Mouse (Mus musculus): ENCODE measurements around the gene St6galnac6. TPM values are rescaled to one million over a fixed set of nuclear protein-coding genes. Genes with fewer than 3 reads are reported as not detected.

The St6galnac6 gene
- polyA plus RNA-seq, 1 experiment from 2014 or later = 38.2 TPM

DNA sequence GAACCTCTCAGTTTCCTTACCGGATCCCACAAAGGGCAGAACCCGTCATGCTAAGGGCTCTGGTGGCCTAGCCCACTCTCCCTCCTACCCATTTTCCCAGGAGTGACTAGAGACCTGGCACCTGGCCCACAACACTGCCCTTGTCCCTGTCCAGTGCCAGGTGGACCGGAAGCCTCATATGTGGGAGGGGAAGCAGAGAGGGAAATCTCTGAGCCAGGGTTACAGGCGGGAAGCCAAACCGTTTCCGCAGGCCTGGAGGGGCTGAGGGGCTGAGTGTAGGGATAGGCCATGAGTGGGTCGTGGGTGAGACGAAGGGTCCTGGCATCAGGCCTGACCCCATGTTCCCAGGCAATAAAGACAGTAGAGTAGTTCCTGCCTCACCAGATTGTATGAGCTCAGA lies 1.0 kb upstream of the St6galnac6 start:
- TF ChIP-seq CTCF (IDR thresholded peaks at IDR 0.05) = no peak
- H3K27me3 ChIP-seq = no peaks in the 10 kb centered on the region
- no peak for ATAC-seq
- no peak for DNase-seq (ENCODE audit: low read depth, low spot score)
- ChIA-PET POLR2A (no interaction called here), CTCF (no interaction called here)
- in situ Hi-C loops (cut with MboI; ENCODE audit: low pct_unique_long_range_greater_than_20kb) = no loop called here

GRCm38 (mm10) chr2:32601417-32602065 lies 2.0 kb downstream of the St6galnac6 start:
- in situ Hi-C loops (cut with MboI; ENCODE audit: low pct_unique_long_range_greater_than_20kb) = no loop called here
- ATAC-seq (no peak), DNase-seq (ENCODE audit: low read depth, low spot score) (no peak)
- ChIA-PET CTCF (interaction anchor here (1.3 to 1.9 kb wide), 3 partner anchors 11 to 850 kb away, joined by 3 to 14 read pairs (median 7); no protein-coding TSS in a partner anchor), POLR2A (interaction anchor here (1.5 kb wide), 1 partner anchor 10 kb away, joined by 3 read pairs; no protein-coding TSS in a partner anchor)
- TF ChIP-seq CTCF (IDR thresholded peaks at IDR 0.05) = no peak
- no peaks in the 10 kb centered on the region for H3K27me3 ChIP-seq

DNA sequence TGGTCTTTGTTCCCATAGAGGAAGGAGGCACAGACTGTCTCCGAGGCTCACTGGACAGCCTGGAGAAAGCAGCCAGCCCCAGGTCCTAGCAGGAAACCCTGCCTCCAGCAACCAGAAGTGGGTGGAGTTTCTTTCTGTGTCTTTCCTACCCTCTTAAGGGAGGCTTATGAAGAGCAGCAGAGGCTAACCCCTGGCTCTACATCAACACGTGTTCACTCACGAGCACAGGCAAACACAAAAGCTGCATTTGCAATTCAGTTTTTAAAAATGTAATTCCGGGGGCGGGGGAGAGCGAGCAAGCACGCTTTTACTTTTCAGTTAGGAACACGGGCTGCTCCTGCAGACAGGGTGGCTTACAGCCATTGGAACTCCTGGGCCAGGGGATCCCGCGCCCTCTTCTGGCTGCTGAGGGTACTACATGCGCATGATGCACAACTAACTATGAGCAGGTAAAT lies 3.1 kb downstream of the St6galnac6 start:
- no peaks in the 10 kb centered on the region for H3K27me3 ChIP-seq
- no peak for TF ChIP-seq CTCF (IDR thresholded peaks at IDR 0.05)
- DNase-seq (ENCODE audit: low read depth, low spot score) = no peak
- in situ Hi-C loops (cut with MboI; ENCODE audit: low pct_unique_long_range_greater_than_20kb) = no loop called here
- no peak for ATAC-seq
- CTCF ChIA-PET = interaction anchor here (0.6 to 1.9 kb wide), 3 partner anchors 8 to 19 kb away, joined by 3 to 14 read pairs (median 7); no protein-coding TSS in a partner anchor
- POLR2A ChIA-PET = no interaction called here

DNA sequence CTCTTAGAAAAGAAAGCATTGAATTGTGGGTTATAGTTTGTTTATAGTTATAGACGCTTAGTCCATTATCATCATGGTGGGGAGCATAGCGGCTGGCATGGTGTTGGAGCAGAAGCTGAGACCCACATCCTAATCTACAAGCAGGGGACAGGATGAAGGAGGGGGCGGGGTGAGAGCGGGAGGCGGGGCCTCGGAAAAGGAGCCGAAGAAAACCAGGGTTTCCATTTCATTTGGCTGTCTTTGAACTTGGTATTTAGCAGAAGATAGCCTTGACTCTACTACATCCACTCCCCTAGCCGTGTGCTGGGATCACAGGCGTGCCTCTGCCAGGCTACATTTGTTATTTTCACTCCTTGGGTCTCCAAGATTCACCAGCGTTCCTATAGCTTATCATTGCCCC lies 5.1 kb downstream of the St6galnac6 start:
- no peak for TF ChIP-seq CTCF (IDR thresholded peaks at IDR 0.05)
- ATAC-seq (no peak), DNase-seq (ENCODE audit: low read depth, low spot score) (no peak)
- in situ Hi-C loops (cut with MboI; ENCODE audit: low pct_unique_long_range_greater_than_20kb) = no loop called here
- H3K27me3 ChIP-seq = no peaks in the 10 kb centered on the region
- ChIA-PET CTCF (no interaction called here), POLR2A (no interaction called here)

DNA sequence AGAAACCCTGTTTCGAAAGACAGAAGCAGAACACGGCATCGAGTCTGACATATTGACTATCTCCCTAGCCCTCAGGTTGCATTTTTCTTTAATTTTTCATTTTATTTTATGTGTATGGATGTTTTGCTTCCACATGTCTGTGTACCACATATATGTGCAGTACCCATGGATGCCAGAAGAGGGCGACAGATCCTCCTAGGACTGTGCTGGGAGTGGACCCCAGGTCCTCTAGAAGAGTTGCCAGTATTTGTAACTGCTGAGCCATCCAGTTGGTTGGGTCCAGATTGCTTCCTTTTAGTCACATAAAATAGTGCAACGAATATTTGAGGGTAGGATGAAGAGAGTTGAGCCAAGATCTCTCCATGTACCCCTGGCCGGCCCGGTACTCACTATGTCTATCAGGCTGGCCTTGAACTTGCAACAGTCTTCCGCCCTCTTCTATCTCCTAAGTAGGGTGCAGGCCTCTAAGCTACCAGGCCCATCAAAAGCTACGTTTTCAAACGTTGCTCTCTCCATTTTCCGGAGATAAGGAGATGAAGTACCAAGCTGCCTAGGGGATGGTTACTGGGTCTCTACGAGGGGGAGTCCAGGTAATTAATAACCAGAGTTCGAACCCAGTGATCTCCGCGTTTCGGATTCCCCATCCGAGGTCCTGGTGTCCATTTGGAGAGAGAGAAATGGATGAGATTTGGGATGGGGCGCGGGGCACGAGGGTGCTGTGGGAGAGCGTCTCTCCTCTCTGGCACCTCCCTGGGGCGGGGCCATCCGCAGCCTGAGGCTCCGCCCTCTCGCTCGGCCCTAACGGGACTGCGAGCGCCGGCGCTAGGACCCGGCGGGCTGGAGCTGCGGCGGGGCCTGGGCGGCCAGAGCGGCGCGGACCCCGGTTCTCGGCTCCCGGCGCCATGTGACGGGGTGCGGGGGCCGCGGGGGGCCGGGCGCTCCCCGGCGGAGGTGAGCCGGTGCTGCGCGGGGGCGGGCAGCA lies 6.9 kb downstream of the St6galnac6 start:
- ATAC-seq (peak; percentile 74), DNase-seq (ENCODE audit: low read depth, low spot score) (no peak)
- in situ Hi-C loops (cut with MboI; ENCODE audit: low pct_unique_long_range_greater_than_20kb) = no loop called here

GRCm38 (mm10) chr2:32607262-32607947 lies 7.9 kb downstream of the St6galnac6 start:
- peak; percentile 22 for ATAC-seq
- TF ChIP-seq CTCF (IDR thresholded peaks at IDR 0.05) = no peak
- in situ Hi-C loops (cut with MboI; ENCODE audit: low pct_unique_long_range_greater_than_20kb) = no loop called here
- H3K27me3 ChIP-seq = no peaks in the 10 kb centered on the region
- POLR2A ChIA-PET = interaction anchor here (0.9 to 1.3 kb wide), 3 partner anchors 12 to 87 kb away, joined by 3 read pairs; no protein-coding TSS in a partner anchor
- CTCF ChIA-PET = interaction anchor here (1.0 to 1.8 kb wide), 4 partner anchors 14 to 25 kb away, joined by 3 to 5 read pairs (median 4); no protein-coding TSS in a partner anchor
- no peak for DNase-seq (ENCODE audit: low read depth, low spot score)

More for the DNA sequence above, 6.9 kb downstream of the St6galnac6 start:
- no peaks in the 10 kb centered on the region for H3K27me3 ChIP-seq
- TF ChIP-seq CTCF (IDR thresholded peaks at IDR 0.05) = no peak
- POLR2A ChIA-PET = interaction anchor here (1.3 kb wide), 1 partner anchor 11 kb away, joined by 3 read pairs; no protein-coding TSS in a partner anchor
- CTCF ChIA-PET = interaction anchor here (1.2 to 1.8 kb wide), 2 partner anchors 13 to 23 kb away, joined by 3 to 4 read pairs; no protein-coding TSS in a partner anchor

DNA sequence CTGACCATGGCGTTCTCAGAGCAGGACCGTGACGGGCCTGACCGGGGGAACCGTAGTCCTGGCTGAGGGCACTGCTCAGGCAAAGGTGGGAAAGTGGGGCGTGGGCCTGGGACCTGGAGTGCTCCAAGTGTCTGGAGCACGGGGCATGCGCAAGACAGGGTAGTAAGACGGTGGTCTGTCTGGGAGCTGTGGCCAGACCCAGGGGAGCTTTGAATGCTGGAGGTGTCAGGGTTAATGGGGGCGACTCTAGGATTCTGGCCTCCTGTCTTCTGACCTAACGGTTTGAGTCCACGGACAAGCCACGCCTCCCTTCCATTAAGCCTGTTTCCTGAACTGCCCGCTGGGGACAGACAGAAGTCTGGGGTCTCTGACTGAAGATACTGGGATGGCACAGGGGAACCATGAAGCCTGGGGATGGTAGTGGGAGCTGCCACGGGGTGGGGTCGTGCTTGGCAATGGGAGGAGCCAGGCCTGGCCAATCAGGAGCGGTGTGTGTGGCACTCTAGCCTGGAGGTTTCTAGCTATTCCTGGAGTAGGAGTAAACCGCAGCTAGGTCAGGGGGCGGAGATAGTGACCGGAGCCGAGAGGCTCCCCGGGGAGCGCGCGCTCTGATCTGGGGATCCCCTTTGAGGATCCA lies 8.8 kb downstream of the St6galnac6 start:
- no peak for DNase-seq (ENCODE audit: low read depth, low spot score)
- no peaks in the 10 kb centered on the region for H3K27me3 ChIP-seq
- in situ Hi-C loops (cut with MboI; ENCODE audit: low pct_unique_long_range_greater_than_20kb) = no loop called here
- TF ChIP-seq CTCF (IDR thresholded peaks at IDR 0.05) = no peak
- ATAC-seq = peak; percentile 49
- POLR2A ChIA-PET = interaction anchor here (0.9 to 1.3 kb wide), 3 partner anchors 13 to 86 kb away, joined by 3 read pairs; no protein-coding TSS in a partner anchor
- CTCF ChIA-PET = interaction anchor here (1.0 to 1.8 kb wide), 5 partner anchors 16 to 81 kb away, joined by 3 to 5 read pairs (median 4); no protein-coding TSS in a partner anchor

- DNase-seq (ENCODE audit: low read depth, low spot score) (no peak), ATAC-seq (peak; percentile 2)
- ChIA-PET POLR2A (interaction anchor here (0.9 to 1.5 kb wide), 2 partner anchors 18 to 23 kb away, joined by 3 read pairs; no protein-coding TSS in a partner anchor), CTCF (interaction anchor here (0.8 to 1.8 kb wide), 5 partner anchors 15 to 80 kb away, joined by 3 to 5 read pairs (median 4); no protein-coding TSS in a partner anchor)
- in situ Hi-C loops (cut with MboI; ENCODE audit: low pct_unique_long_range_greater_than_20kb) = no loop called here
- TF ChIP-seq CTCF (IDR thresholded peaks at IDR 0.05) = no peak
- no peaks in the 10 kb centered on the region for H3K27me3 ChIP-seq
Measured at GRCm38 (mm10) chr2:32608778-32609435, 9.4 kb downstream of the St6galnac6 start.

Data from Patski (cell line).